Mouse (Mus musculus) frontal cortex, adult (tissue): ENCODE results near the gene Dmrtc2.
A peak's percentile ranks its signal among the peaks of the same experiment; 100 is the strongest.
"Not testable (repeated sequence)": the region's sequence is repeated elsewhere in the genome, so short reads cannot be mapped to it uniquely, and the experiment has no call there.

ENCODE experiments used
- ATAC-seq: cut with Nextera tagmentation; 2 replicates; pipeline ENCODE4 v1.9.2; 2017; ENCODE audit warnings: mild to moderate bottlenecking, moderate library complexity, mixed read lengths; ENCODE audit not compliant: low TSS enrichment

Gene Dmrtc2

DNA sequence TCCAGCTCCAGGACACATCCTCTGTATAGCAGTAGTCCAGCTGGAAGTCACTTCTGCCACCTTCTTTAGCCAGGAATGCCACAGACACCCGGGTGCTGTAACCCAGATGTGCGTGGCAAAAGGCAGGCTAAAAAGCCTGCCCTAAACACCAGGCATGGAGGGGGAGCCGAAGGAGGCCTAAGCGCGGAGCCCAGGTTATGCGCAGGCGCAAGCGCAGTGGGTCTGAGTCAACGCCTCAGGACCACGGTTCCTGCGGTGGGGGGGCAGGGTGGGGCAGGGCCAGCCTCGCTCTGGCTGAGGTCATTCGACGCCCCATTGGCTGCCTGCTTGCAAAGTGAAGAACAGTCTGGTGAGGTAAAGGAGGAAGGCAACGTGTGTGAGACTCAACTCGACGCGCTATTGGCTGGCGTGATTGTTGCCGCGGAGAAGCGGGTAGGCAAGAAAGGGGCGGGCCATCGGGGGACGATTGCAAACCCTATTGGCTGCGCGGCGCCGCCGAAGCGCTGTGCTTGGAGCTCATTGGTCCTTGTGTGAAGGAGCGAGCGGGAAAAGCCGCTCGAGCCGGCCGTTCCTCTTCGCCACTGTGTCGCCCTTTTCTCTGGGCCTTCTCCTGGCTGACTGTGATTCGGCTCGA lies at the start of gene Dmrtc2, which contains the start of gene Lypd4:
Dmrtc2 (plus strand) TSS at position 526 of the 634 bp plus-strand sequence.
Lypd4 (minus strand) TSS at position 410 of the 634 bp plus-strand sequence.
- ATAC-seq = no peak

- no peak for ATAC-seq
These were observed 45.4 kb upstream of the Dmrtc2 start for GRCm38 (mm10) chr7:24824452-24824851.

DNA sequence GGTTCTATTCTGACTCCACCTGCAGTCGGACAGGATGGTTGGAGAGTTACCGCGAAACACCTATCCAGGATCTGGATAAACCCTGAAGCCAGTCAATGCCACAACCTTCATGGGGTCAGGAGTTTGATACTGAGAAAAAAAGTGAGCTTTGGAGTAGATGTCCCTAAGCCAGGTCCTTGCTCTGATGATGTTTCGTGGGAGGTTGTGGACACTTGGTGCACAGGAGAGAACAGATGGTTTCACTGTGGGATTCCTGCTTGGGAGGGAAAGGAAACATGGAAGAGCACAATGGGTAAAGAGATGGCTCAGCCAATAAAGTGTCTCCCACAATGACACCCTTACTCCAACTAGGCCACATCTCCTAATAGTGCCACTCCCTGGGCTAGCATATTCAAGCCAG lies 42.7 kb upstream of the Dmrtc2 start:
- no peak for ATAC-seq

- ATAC-seq = not testable (repeated sequence)
These were observed 31.0 kb upstream of the Dmrtc2 start for GRCm38 (mm10) chr7:24838732-24839409.

- ATAC-seq = no peak
These were observed 30.4 kb upstream of the Dmrtc2 start for GRCm38 (mm10) chr7:24839410-24839808.

GRCm38 (mm10) chr7:24840331-24840730 lies 29.5 kb upstream of the Dmrtc2 start:
- no peak for ATAC-seq

GRCm38 (mm10) chr7:24841009-24841408 lies 28.8 kb upstream of the Dmrtc2 start:
- ATAC-seq = no peak

DNA sequence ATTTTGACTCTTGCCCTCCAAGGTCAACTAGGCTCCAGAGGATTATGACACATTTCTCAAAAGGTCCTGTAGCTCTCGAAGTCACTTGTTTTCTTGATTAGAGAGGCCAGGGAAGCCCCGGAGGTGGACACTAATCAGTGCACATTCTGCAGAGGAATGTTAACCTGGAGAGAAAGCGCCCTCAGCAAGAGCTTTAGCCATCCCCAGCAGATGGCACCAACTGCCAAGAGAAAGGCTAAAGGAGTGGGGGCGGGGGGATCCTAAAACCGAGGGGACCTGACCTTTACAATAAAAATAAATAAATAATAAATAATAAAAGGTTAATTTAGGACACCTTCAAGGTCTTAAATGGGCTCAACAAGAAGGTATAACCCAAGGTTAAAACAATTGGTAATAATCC lies 25.7 kb upstream of the Dmrtc2 start:
- ATAC-seq = no peak

DNA sequence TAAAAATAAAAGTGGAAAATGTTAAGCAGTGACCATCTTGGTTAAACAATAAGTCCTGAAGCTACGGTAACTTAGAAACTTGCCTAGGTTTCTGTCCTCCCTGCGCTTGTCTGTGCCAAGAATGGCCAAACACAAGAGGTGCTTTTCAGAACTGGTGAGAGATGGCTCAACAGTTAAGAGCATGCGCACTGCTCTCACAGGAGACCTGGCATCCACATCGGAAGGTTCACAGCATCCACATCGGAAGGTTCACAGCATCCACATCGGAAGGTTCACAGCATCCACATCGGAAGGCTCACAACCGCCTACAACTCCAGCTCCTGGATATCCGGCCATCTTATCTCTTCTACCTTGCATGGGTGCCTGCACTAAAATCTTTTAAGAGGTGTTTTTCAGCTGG lies 24.7 kb upstream of the Dmrtc2 start:
- ATAC-seq = no peak

DNA sequence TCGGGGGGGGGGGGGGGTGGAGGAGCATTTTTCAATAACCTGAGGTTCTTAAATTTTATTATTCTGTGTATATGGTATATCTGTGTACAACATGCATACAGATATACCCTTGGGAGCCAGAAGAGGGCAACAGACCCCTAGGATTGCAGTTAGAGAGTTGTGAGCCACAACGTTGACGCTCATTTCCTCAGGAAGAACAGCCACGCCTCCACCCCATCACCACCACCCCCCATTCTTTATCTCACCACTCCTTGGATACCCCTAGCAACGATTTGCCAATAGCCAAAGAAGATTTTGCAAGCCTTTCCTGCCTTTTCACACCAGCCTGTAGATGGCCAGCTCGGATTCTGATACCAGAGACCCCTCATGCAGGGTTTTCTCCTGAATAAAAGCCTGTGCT lies 24.1 kb upstream of the Dmrtc2 start:
- ATAC-seq = no peak

GRCm38 (mm10) chr7:24846576-24846975 lies 23.3 kb upstream of the Dmrtc2 start:
- not testable (repeated sequence) for ATAC-seq

- peak; percentile 95 for ATAC-seq
These were observed 19.7 kb upstream of the Dmrtc2 start for GRCm38 (mm10) chr7:24850162-24850561.

GRCm38 (mm10) chr7:24850899-24851303 lies 19.0 kb upstream of the Dmrtc2 start:
- no peak; the same call in 1 of the 2 replicates for ATAC-seq

GRCm38 (mm10) chr7:24851596-24852325 lies 18.1 kb upstream of the Dmrtc2 start:
- no peak for ATAC-seq

DNA sequence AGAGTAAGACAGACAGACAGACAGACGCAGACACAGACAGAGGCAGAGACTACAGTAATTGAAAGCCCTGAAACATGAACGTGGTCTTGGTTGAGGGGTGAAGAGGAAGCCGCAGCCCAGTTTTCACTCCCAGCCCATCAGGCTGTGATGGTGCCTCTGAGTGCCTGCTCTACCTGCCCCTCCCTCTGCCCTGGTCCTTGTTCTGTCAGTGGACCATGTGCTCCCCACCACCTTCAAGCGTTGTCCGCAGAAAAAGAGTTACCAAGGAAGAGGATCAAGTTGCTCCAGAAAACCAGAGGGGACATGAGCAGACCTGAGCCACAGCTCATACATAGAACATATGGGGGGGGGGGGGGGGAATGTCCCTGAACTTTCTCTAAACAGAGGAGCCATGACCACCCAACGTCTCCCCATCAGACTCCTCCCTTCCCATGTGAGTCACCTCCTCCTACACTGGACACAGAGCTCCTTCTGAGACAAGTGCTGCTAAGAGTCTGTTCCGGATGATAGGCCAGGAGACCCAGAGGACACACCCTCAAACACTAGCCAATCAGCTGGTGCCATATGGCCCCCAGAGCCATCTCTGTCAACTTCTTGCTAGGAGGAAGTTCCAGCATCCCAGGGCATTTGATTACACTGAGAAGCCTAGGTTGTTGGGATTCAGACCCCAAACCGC lies 17.2 kb upstream of the Dmrtc2 start:
- ATAC-seq = no peak

GRCm38 (mm10) chr7:24853233-24853563 lies 16.7 kb upstream of the Dmrtc2 start:
- no peak for ATAC-seq

GRCm38 (mm10) chr7:24853695-24854094 lies 16.2 kb upstream of the Dmrtc2 start:
- no peak for ATAC-seq

GRCm38 (mm10) chr7:24856460-24857120 lies 13.3 kb upstream of the Dmrtc2 start:
- ATAC-seq = no peak

- ATAC-seq = no peak
These were observed 10.6 kb upstream of the Dmrtc2 start for GRCm38 (mm10) chr7:24859234-24859633.

DNA sequence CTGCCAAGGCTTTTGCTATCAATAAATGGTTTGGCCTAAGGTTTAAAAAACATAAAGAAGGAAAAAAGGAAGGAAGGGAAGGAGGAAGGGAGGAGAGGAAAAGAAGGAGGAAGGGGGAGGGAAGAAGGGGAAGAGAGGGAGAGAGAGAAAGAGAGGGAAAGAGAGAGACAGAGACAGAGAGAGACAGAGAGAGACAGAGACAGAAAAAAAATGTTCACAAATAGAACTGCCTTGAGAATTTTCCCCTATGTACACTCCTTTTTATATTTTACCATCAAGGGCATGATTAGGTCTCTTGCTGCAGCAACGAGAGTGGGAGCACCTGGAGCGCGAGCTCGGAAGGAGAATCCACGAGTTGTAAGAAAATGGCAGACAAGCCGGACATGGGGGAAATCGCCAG lies 7.9 kb upstream of the Dmrtc2 start, which contains the start of gene Gm9844:
Gm9844 (plus strand) TSS at position 301 of the 400 bp plus-strand sequence.
- ATAC-seq = no peak

- no peak for ATAC-seq
These were observed 7.0 kb upstream of the Dmrtc2 start for GRCm38 (mm10) chr7:24862853-24863252.

GRCm38 (mm10) chr7:24864156-24864555 lies 5.7 kb upstream of the Dmrtc2 start:
- no peak for ATAC-seq
